Mouse (Mus musculus) lung, postnatal 14 days (tissue): ENCODE measurements around the gene Faap20.

Experiments used
- DNase-seq: peaks from one replicate; pipeline ENCODE4 v3.0.0; 2021

Gene Faap20

GRCm38 (mm10) chr4:155288586-155288985, 39.0 kb downstream of the Faap20 start:
- no peak for DNase-seq

GRCm38 (mm10) chr4:155290045-155290444, 40.4 kb downstream of the Faap20 start:
- DNase-seq: no peak

- no peak for DNase-seq
Observed at GRCm38 (mm10) chr4:155292863-155293262, 43.3 kb downstream of the Faap20 start.

DNA sequence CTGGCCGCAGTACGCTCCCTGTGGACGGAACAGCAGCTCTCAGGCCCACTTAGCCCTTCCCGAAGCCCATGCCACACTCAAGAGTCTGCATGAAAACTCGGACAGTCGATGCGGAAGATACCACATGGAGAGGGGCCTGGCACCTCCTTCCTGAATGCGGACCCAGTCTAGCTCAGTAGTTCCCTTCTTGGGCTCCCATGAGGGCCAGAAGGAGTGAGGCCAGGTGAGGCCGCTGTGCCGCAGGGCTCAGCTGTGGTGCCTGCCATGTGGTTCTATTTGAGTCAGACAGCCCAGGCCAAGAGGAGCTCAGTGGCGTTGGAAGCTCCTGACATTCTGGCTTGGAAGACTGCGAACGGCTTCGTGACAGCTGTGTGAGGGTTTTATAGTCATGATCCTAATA, 44.8 kb downstream of the Faap20 start:
- no peak for DNase-seq

DNA sequence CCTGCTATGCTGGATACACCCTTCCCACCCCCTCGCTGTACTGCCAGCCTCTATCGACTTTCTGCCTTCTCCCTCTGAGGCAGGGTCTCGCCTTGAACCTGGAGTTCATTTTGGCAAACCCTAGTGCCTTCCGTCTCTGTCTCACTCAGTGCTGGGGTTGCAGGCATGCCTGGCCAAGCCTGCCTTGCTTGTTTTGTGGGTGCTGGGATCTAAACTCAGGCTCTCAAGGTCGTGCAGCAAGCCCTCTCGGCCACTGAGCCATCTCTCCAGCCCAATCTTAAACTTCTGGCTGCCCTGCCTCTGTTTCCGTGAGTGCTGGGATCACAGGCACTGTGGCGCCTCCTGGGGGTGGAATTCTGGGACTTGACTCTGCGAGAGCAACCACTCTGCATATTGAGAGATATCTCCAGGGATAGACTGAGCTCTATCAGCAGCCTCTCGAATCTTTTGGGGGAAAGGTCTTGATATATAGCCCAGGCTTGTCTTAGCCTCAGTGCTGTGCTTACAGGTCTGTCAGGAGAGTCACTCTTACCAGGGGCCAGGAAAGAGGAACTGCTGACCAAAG, 45.5 kb downstream of the Faap20 start:
- no peak for DNase-seq

GRCm38 (mm10) chr4:155295996-155296395, 46.4 kb downstream of the Faap20 start:
- DNase-seq: no peak

GRCm38 (mm10) chr4:155297057-155297456, 47.5 kb downstream of the Faap20 start:
- DNase-seq: peak; percentile 32

GRCm38 (mm10) chr4:155298826-155299225, 49.2 kb downstream of the Faap20 start:
- no peak for DNase-seq

DNA sequence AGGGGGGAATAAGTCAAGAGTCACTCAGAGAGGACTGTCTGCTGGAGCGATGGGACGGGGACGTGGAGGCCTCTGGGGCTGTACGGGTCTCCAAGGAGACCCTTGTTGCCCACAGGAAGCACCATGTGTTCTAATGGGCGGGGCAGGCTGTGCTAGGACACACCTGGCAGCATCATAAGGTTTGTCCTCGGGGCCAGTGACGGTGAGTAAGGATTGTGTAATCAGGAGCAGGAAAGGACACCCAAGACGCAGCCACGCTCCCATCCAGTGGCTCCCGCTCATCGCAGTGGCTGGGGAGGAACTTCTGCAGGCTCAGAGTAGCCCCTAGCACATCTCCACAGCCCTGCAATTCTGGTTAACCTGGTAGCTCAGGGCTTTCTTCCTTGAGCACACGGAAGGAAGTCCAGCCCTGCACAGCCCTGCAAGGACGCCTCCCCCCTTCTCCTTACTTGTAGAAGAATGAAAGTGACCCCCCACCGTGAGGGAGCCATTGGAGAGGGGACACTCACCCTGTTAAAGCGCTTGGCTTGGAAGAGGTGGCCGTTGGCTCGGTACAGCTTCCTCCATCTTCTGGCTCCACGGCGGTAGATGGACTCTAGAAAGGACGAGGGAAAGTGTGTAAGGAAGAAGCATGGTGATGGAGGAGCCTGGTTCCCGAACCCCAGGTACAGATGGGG, 51.0 kb downstream of the Faap20 start:
- no peak for DNase-seq

DNA sequence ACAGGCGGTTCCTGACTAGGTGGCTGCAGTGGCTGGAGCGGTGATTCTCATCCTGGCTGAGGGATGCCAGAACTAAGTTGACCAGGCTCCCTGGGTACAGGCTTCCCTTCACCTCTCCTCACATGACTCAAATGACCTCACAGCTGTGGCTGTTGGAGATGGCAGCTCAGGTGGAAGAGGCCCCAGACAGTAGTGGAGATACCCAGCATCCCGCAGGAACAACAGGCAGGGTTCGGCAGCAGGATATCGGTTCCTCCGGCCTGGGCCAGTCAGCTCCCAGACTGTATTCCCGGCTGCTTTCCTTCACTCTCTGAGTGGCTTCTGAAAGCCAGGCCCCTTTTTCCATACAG, 51.5 kb downstream of the Faap20 start:
- DNase-seq: no peak

- DNase-seq: no peak
Observed at GRCm38 (mm10) chr4:155301965-155302364, 52.4 kb downstream of the Faap20 start.

DNA sequence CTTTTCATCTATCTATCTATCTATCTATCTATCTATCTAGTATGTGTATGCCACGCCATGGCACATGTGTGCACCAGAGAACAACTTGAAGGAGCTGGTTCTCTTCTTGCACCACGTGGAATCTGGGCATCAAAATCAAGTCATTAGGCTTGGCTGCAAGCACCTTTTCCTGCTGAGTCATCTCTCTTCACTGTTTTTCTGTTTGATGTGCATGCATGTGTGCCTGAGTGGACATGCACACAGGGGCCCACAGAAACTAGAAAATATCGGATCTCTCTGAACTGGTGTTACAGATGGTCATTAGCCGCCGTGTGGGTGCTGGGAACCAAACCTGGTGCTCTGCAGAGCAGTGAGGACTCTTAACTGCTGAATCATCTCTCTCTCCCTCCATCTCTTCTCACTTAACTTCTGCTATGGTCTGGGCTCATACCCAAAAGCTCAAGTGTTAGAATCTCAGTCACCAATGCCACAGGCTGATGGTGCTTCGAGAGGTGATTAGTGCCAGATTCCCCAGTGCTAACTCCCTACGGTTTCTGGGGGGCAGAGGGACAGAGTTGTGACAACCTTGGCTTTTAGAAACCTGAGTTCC, 55.0 kb downstream of the Faap20 start:
- no peak for DNase-seq

GRCm38 (mm10) chr4:155305531-155306031, 56.0 kb downstream of the Faap20 start:
- no peak for DNase-seq
